Mouse (Mus musculus): ENCODE measurements at regions not wholly inside any gene's neighbourhood (a gene's known extent, or its start where the extent isn't known, plus 50 kb on each side); places are given as distances from the start of the nearest gene placed in this dataset.

DNA sequence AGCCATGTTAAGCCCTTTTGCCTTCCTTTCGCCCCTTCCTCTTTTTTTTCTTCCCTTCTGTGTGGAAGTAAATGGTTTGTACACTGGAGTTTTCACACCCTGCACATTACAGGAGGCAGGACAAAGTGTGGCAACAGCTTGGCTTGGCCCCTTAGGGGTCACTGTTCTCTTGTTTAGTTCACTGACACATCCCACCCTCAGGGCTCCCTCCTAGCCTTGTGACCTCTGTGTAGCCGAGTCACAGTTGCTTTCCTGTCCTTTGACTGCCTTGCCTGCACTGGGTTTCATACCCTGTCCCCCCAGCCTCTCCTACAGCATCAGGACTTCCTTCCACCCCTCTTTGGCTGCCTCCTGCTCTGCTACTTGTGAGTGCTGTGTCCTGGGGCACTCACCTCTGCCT, 835.6 kb upstream of the Car8 start:
- no peak overlapping the region for H3K9ac ChIP-seq
- WGBS: 35% methylated on average over 2 of the region's 2 CpGs
- no peaks in the 10 kb centered on the region for H3K9me3 ChIP-seq (replicated peaks)
- 0 out of 2 replicates have a peak, but pooled peaks have one; percentile 47 for ATAC-seq (replicated peaks; ENCODE audit: low FRiP score)
- H3K4me3 ChIP-seq (replicated peaks): no peak overlapping the region
- no peak overlapping the region for H3K27ac ChIP-seq
- H3K4me2 ChIP-seq: no peak overlapping the region
- H3K36me3 ChIP-seq: no peaks in the 10 kb centered on the region
- peaks cover 8% of the 10 kb centered on the region; the same call in 1 of the 2 replicates for H3K4me1 ChIP-seq
- 0 out of 2 replicates have a peak, but pooled peaks cover 4% of the 10 kb centered on the region for H3K27me3 ChIP-seq

DNA sequence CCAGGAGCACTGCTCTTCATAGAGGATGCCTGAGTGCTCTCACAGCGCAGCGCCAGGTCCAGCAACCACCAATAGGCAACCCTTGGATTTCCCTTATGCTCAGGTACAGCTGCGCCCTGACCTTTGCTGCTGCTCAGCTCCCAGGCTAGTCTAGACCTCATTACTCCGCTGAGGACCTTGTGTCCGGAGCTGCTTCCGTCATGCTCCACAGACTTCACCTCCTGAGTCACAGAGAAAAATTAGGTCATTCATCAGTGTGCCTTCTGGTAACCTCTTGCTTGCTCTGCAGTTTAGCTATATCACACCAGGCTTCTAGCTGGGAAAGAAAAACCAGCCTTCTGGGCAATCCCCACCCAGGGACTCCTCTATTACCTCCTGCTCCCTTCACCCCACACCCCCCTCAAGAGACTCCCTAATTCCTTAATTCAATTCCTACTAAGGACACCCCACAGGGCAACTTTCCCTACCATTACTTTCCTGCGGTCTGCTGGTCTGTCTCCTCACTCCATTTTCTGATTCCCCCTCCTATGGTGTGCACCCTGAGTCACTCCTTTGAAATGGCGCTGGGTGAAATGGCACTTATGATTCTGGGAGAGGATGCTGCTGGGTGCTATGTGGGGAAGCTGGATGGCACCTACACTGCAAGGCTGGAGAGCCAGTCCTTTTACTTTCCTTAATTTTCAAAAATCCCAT, 835.0 kb upstream of the Car8 start:
- no peak overlapping the region for H3K4me2 ChIP-seq
- no peaks in the 10 kb centered on the region for H3K36me3 ChIP-seq
- 45% methylated on average over 8 of the region's 8 CpGs for WGBS
- H3K27ac ChIP-seq: no peak overlapping the region
- ATAC-seq (replicated peaks; ENCODE audit: low FRiP score): peak; percentile 76
- H3K4me3 ChIP-seq (replicated peaks): no peak overlapping the region
- H3K27me3 ChIP-seq: 0 out of 2 replicates have a peak, but pooled peaks cover 4% of the 10 kb centered on the region
- H3K4me1 ChIP-seq: peaks cover 8% of the 10 kb centered on the region; the same call in 1 of the 2 replicates
- no peak overlapping the region for H3K9ac ChIP-seq
- no peaks in the 10 kb centered on the region for H3K9me3 ChIP-seq (replicated peaks)

DNA sequence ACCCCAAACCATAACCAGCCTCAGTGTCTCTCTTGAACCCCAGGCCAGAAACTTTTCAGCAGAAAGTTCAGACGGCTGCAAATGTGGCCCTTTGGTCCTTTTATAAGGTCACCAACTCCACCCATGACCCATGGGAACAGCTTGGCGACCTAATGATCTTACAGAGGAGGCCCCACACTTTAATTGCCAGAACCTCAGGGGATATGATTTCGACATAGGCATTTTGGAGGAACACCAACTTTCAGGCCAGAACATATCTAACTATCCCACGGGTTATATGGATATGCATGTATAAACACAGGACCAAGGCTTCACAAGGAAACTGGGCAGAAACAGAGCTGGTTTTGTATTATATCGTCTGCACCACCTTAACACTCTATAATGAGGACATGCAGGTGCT, 833.5 kb upstream of the Car8 start:
- Histone ChIP-seq H3K36me3 (no peaks in the 10 kb centered on the region), H3K4me1 (peaks cover 8% of the 10 kb centered on the region; the same call in 1 of the 2 replicates), H3K27ac (no peak overlapping the region), H3K4me2 (no peak overlapping the region), H3K4me3 (replicated peaks) (no peak overlapping the region), H3K9ac (no peak overlapping the region), H3K27me3 (0 out of 2 replicates have a peak, but pooled peaks cover 4% of the 10 kb centered on the region), H3K9me3 (replicated peaks) (no peaks in the 10 kb centered on the region)
- ATAC-seq (replicated peaks; ENCODE audit: low FRiP score): no peak
- WGBS: 67% methylated on average over 5 of the region's 5 CpGs

DNA sequence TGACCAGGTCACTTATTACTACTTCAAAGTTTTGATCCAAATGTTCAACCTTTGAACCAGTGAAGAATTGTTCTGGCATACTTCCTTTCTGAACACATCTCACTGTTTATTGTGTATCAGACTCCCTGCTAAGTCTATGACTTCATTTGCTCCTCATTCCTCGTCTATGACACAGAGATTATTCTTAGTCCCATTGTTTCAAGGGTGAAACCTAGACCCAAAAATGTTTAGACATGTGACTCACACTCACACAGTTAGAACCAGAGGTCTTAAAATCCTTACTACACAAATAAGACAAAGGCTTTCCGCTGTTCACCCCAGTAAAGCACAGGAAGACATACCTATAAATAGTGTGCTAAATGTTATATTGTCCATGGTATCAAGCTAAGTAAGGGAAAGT, 829.0 kb upstream of the Car8 start:
- Histone ChIP-seq H3K4me1 (no peaks in the 10 kb centered on the region), H3K27me3 (0 out of 2 replicates have a peak, but pooled peaks cover 3% of the 10 kb centered on the region), H3K27ac (no peak overlapping the region), H3K9me3 (replicated peaks) (no peaks in the 10 kb centered on the region), H3K4me2 (no peak overlapping the region), H3K9ac (no peak overlapping the region), H3K4me3 (replicated peaks) (no peak overlapping the region), H3K36me3 (no peaks in the 10 kb centered on the region)
- 71% methylated on average over 2 of the region's 2 CpGs for WGBS
- no peak for ATAC-seq (replicated peaks; ENCODE audit: low FRiP score)

DNA sequence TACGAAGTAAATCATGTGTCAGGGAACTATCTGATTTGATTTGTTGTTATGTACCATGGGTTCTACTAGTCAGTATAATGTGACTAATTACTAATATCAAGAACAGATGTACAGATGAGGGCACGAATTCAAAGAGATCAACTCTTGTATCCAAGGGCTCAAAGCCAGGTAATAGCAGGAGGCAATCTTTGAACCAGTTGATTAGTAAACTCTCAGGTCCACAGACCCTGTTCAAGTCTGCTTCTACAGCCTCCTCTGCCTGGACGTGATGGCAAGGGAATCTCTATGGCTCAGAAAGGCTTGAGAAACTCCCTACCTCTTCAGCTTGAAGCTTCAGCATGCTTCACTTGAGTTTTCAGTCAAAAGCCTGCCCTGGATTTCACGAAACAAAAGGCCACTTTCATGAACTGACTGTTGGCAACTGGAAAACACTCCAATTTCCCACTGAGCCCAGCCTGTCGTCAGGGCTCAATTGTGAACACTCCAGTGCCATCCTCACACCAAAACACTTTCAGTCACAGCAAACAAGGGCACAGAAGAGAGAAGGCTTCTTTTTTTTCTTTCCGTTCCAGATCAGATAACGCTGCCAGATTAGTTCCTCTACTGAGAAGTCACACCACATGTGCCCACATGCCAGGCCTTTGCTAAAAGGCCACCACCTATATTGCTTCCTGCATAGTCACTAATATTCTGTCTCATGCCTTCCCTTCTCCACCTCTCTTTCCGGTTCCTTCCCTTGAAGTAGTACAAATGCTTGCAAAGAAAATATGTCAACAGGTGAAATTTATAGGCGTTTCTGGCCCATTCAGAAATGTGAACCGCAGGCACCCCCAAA, 827.4 kb upstream of the Car8 start:
- no peak overlapping the region for H3K4me3 ChIP-seq (replicated peaks)
- H3K27me3 ChIP-seq: no peaks in the 10 kb centered on the region
- H3K9ac ChIP-seq: no peak overlapping the region
- no peaks in the 10 kb centered on the region for H3K36me3 ChIP-seq
- H3K4me2 ChIP-seq: no peak overlapping the region
- no peaks in the 10 kb centered on the region for H3K9me3 ChIP-seq (replicated peaks)
- H3K4me1 ChIP-seq: no peaks in the 10 kb centered on the region
- WGBS: 55% methylated on average over 10 of the region's 10 CpGs
- no peak for ATAC-seq (replicated peaks; ENCODE audit: low FRiP score)
- no peak overlapping the region for H3K27ac ChIP-seq

DNA sequence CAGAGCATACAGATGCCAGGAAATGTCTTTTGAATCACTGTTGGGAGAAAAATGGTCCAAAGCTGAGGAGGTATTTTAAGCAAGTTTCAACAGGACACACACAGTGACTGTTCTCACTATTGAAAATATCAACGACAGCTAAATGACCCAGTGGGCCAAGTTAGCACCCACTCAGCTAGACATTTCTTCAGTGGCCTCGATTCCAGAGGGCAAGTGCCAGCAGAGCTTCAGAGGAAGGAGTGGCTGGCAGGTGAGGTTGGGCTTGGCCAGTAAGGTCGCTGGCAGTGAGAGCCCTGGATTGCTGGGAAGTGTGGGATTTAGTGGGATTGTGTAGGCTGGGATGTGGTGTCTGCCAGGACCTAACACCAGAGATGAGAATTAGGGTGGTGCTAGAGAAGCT, 823.1 kb upstream of the Car8 start:
- WGBS: 51% methylated on average over 3 of the region's 3 CpGs
- no peak overlapping the region for H3K9ac ChIP-seq
- H3K27ac ChIP-seq: no peak overlapping the region
- no peak overlapping the region for H3K4me3 ChIP-seq (replicated peaks)
- H3K27me3 ChIP-seq: no peaks in the 10 kb centered on the region
- no peak overlapping the region for H3K4me2 ChIP-seq
- no peaks in the 10 kb centered on the region for H3K36me3 ChIP-seq
- H3K9me3 ChIP-seq (replicated peaks): no peaks in the 10 kb centered on the region
- H3K4me1 ChIP-seq: peaks cover 10% of the 10 kb centered on the region; the same call in 1 of the 2 replicates
- ATAC-seq (replicated peaks; ENCODE audit: low FRiP score): no peak

DNA sequence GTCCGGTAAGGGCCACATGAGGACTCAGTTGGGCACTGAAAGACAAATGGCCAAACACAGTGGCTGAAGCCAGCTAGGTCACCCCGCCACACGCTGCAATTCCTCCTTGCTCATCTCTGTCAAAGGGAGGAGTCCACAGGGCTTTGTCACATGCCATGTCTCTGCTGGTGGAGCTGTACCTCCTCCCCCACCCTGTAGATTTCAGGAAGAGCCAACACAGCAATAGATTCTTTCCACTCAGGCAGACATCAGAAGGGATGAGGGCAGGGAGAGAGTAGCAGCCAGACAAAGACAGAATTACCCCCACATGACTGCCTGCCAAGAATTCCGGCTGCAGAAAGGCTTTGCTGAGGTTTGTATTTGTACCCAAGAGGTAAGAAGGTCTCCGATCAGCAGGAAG, 821.4 kb upstream of the Car8 start:
- H3K9me3 ChIP-seq (replicated peaks): no peaks in the 10 kb centered on the region
- peaks cover 20% of the 10 kb centered on the region for H3K4me1 ChIP-seq
- no peak overlapping the region for H3K4me3 ChIP-seq (replicated peaks)
- H3K4me2 ChIP-seq: no peak overlapping the region
- no peaks in the 10 kb centered on the region for H3K27me3 ChIP-seq
- no peak overlapping the region for H3K9ac ChIP-seq
- no peak overlapping the region for H3K27ac ChIP-seq
- ATAC-seq (replicated peaks; ENCODE audit: low FRiP score): no peak
- WGBS: 61% methylated on average over 5 of the region's 5 CpGs
- H3K36me3 ChIP-seq: no peaks in the 10 kb centered on the region

- Histone ChIP-seq H3K4me1 (peaks cover 21% of the 10 kb centered on the region), H3K4me2 (no peak overlapping the region), H3K9ac (no peak overlapping the region), H3K9me3 (replicated peaks) (no peaks in the 10 kb centered on the region), H3K27ac (no peak overlapping the region), H3K36me3 (no peaks in the 10 kb centered on the region), H3K27me3 (no peaks in the 10 kb centered on the region), H3K4me3 (replicated peaks) (no peak overlapping the region)
- peak; percentile 79 for ATAC-seq (replicated peaks; ENCODE audit: low FRiP score)
- WGBS: 33% methylated on average over 4 of the region's 4 CpGs
These were observed 818.8 kb upstream of the Car8 start for GRCm38 (mm10) chr4:9057676-9058075.

GRCm38 (mm10) chr4:9057113-9057512, 818.3 kb upstream of the Car8 start:
- Histone ChIP-seq H3K4me1 (peaks cover 21% of the 10 kb centered on the region), H3K27me3 (no peaks in the 10 kb centered on the region), H3K27ac (no peak overlapping the region), H3K9me3 (replicated peaks) (no peaks in the 10 kb centered on the region), H3K4me3 (replicated peaks) (no peak overlapping the region), H3K9ac (no peak overlapping the region), H3K36me3 (no peaks in the 10 kb centered on the region), H3K4me2 (no peak overlapping the region)
- WGBS: 86% methylated on average over 7 of the region's 7 CpGs
- no peak for ATAC-seq (replicated peaks; ENCODE audit: low FRiP score)

DNA sequence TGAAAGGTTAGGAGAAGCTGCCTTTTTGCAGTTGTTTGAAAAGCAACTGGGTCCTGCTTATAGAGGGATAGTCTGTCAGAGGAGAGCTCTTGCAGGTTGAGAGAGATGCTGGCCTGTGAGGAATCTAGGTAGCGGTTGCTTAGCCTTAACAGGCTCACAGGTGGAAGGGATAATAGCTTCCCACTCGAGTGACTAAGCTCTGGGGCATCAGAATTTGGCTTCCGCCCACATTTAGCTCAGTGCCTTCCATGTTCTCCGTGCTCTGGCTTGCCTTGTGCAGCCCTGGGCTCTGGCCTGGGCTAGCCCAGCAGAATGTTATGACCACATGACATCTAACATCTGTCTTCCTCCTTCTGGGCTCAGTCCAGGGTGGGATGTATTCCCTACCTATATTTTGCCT, 817.0 kb upstream of the Car8 start:
- no peaks in the 10 kb centered on the region for H3K9me3 ChIP-seq (replicated peaks)
- no peaks in the 10 kb centered on the region for H3K27me3 ChIP-seq
- H3K4me2 ChIP-seq: no peak overlapping the region
- H3K4me1 ChIP-seq: peaks cover 21% of the 10 kb centered on the region
- WGBS: 70% methylated on average over 4 of the region's 4 CpGs
- no peak overlapping the region for H3K4me3 ChIP-seq (replicated peaks)
- H3K36me3 ChIP-seq: no peaks in the 10 kb centered on the region
- H3K27ac ChIP-seq: no peak overlapping the region
- no peak; the same call in 1 of the 2 replicates for ATAC-seq (replicated peaks; ENCODE audit: low FRiP score)
- no peak overlapping the region for H3K9ac ChIP-seq

GRCm38 (mm10) chr4:9055266-9055820, 816.5 kb upstream of the Car8 start:
- Histone ChIP-seq H3K4me1 (peaks cover 21% of the 10 kb centered on the region), H3K9me3 (replicated peaks) (no peaks in the 10 kb centered on the region), H3K4me2 (no peak overlapping the region), H3K27ac (no peak overlapping the region), H3K36me3 (no peaks in the 10 kb centered on the region), H3K9ac (no peak overlapping the region), H3K4me3 (replicated peaks) (no peak overlapping the region), H3K27me3 (no peaks in the 10 kb centered on the region)
- no peak for ATAC-seq (replicated peaks; ENCODE audit: low FRiP score)
- 42% methylated on average over 9 of the region's 9 CpGs for WGBS

- Histone ChIP-seq H3K9me3 (replicated peaks) (no peaks in the 10 kb centered on the region), H3K27ac (no peak overlapping the region), H3K4me3 (replicated peaks) (no peak overlapping the region), H3K9ac (no peak overlapping the region), H3K4me1 (no peaks in the 10 kb centered on the region), H3K36me3 (no peaks in the 10 kb centered on the region), H3K27me3 (no peaks in the 10 kb centered on the region), H3K4me2 (no peak overlapping the region)
- 94% methylated on average over 1 of the region's 1 CpGs for WGBS
- no peak for ATAC-seq (replicated peaks; ENCODE audit: low FRiP score)
These were observed 810.0 kb upstream of the Car8 start for GRCm38 (mm10) chr4:9048817-9049216.

All from kidney, embryonic 15.5 days (tissue).